Mouse (Mus musculus): ENCODE measurements around the gene Slc25a12. TPM values are rescaled to one million over a fixed set of nuclear protein-coding genes. Genes with fewer than 3 reads are reported as not detected.

The Slc25a12 gene
- polyA plus RNA-seq, 1 experiment from 2014 or later, result 32.5 TPM

- Histone ChIP-seq H3K27ac (ENCODE audit: low read length) (no peak overlapping the region), H3K36me3 (ENCODE audit: control insufficient read depth, insufficient read depth, low read length) (peaks cover 41% of the 10 kb centered on the region), H3K4me2 (ENCODE audit: low read depth, low read length) (no peak overlapping the region), H3K9ac (ENCODE audit: low read length) (no peak overlapping the region), H3K27me3 (ENCODE audit: control insufficient read depth, insufficient read depth, low read depth, low read length) (no peaks in the 10 kb centered on the region), H3K4me1 (replicated peaks; ENCODE audit: control insufficient read depth, insufficient read depth, low read length) (no peaks in the 10 kb centered on the region), H3K4me3 (ENCODE audit: low read length) (no peak overlapping the region), H3K9me3 (ENCODE audit: control insufficient read depth, low read length) (no peaks in the 10 kb centered on the region)
- ATAC-seq (ENCODE audit: low read depth), result no peak
- WGBS, result 72% methylated on average over 4 of the region's 4 CpGs
Measured at GRCm38 (mm10) chr2:71254836-71255235, 112.7 kb downstream of the Slc25a12 start.

DNA sequence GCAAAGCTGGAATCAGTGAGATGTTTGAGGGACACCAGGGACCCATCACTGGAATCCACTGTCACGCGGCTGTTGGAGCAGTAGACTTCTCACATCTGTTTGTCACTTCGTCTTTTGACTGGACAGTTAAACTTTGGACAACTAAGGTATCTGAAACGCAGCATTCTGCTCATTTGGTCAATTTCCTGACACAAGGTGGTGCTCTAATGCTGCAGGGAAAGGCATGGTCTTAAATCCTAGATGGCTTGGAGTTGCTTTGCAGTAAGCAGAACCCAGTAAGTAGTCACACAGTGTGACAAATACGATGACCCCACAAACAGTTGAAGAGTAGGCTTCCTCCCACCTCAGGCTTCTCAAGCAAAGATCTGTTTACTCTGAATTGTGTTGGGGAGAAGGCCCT lies 116.7 kb downstream of the Slc25a12 start:
- no peak overlapping the region for H3K27ac ChIP-seq (ENCODE audit: low read length)
- no peak for ATAC-seq (ENCODE audit: low read depth)
- H3K4me1 ChIP-seq (replicated peaks; ENCODE audit: control insufficient read depth, insufficient read depth, low read length), result no peaks in the 10 kb centered on the region
- H3K36me3 ChIP-seq (ENCODE audit: control insufficient read depth, insufficient read depth, low read length), result peaks cover 36% of the 10 kb centered on the region
- H3K9ac ChIP-seq (ENCODE audit: low read length), result no peak overlapping the region
- 65% methylated on average over 5 of the region's 5 CpGs for WGBS
- H3K4me3 ChIP-seq (ENCODE audit: low read length), result no peak overlapping the region
- no peaks in the 10 kb centered on the region for H3K9me3 ChIP-seq (ENCODE audit: control insufficient read depth, low read length)
- no peaks in the 10 kb centered on the region for H3K27me3 ChIP-seq (ENCODE audit: control insufficient read depth, insufficient read depth, low read depth, low read length)
- no peak overlapping the region for H3K4me2 ChIP-seq (ENCODE audit: low read depth, low read length)

GRCm38 (mm10) chr2:71248071-71248470 lies 119.5 kb downstream of the Slc25a12 start:
- no peaks in the 10 kb centered on the region for H3K4me1 ChIP-seq (replicated peaks; ENCODE audit: control insufficient read depth, insufficient read depth, low read length)
- H3K36me3 ChIP-seq (ENCODE audit: control insufficient read depth, insufficient read depth, low read length), result peaks cover 29% of the 10 kb centered on the region
- WGBS, result 70% methylated on average over 3 of the region's 3 CpGs
- H3K27me3 ChIP-seq (ENCODE audit: control insufficient read depth, insufficient read depth, low read depth, low read length), result no peaks in the 10 kb centered on the region
- H3K4me3 ChIP-seq (ENCODE audit: low read length), result no peak overlapping the region
- no peak overlapping the region for H3K27ac ChIP-seq (ENCODE audit: low read length)
- H3K9ac ChIP-seq (ENCODE audit: low read length), result no peak overlapping the region
- ATAC-seq (ENCODE audit: low read depth), result no peak
- no peak overlapping the region for H3K4me2 ChIP-seq (ENCODE audit: low read depth, low read length)
- no peaks in the 10 kb centered on the region for H3K9me3 ChIP-seq (ENCODE audit: control insufficient read depth, low read length)

- Histone ChIP-seq H3K9ac (ENCODE audit: low read length) (no peak overlapping the region), H3K4me3 (ENCODE audit: low read length) (no peak overlapping the region), H3K36me3 (ENCODE audit: control insufficient read depth, insufficient read depth, low read length) (peaks cover 18% of the 10 kb centered on the region), H3K27ac (ENCODE audit: low read length) (no peak overlapping the region), H3K9me3 (ENCODE audit: control insufficient read depth, low read length) (no peaks in the 10 kb centered on the region), H3K4me2 (ENCODE audit: low read depth, low read length) (no peak overlapping the region), H3K4me1 (replicated peaks; ENCODE audit: control insufficient read depth, insufficient read depth, low read length) (no peaks in the 10 kb centered on the region), H3K27me3 (ENCODE audit: control insufficient read depth, insufficient read depth, low read depth, low read length) (no peaks in the 10 kb centered on the region)
- 89% methylated on average over 5 of the region's 5 CpGs for WGBS
- no peak for ATAC-seq (ENCODE audit: low read depth)
Measured at GRCm38 (mm10) chr2:71246096-71246495, 121.5 kb downstream of the Slc25a12 start.

GRCm38 (mm10) chr2:71245416-71245815 lies 122.1 kb downstream of the Slc25a12 start:
- Histone ChIP-seq H3K4me1 (replicated peaks; ENCODE audit: control insufficient read depth, insufficient read depth, low read length) (no peaks in the 10 kb centered on the region), H3K27me3 (ENCODE audit: control insufficient read depth, insufficient read depth, low read depth, low read length) (no peaks in the 10 kb centered on the region), H3K9me3 (ENCODE audit: control insufficient read depth, low read length) (no peaks in the 10 kb centered on the region), H3K36me3 (ENCODE audit: control insufficient read depth, insufficient read depth, low read length) (peaks cover 17% of the 10 kb centered on the region), H3K4me3 (ENCODE audit: low read length) (no peak overlapping the region), H3K27ac (ENCODE audit: low read length) (no peak overlapping the region), H3K9ac (ENCODE audit: low read length) (no peak overlapping the region), H3K4me2 (ENCODE audit: low read depth, low read length) (no peak overlapping the region)
- WGBS, result 84% methylated on average over 3 of the region's 3 CpGs
- ATAC-seq (ENCODE audit: low read depth), result no peak

- H3K9ac ChIP-seq (ENCODE audit: low read length), result no peak overlapping the region
- no peaks in the 10 kb centered on the region for H3K9me3 ChIP-seq (ENCODE audit: control insufficient read depth, low read length)
- WGBS, result 91% methylated on average over 7 of the region's 7 CpGs
- no peak for ATAC-seq (ENCODE audit: low read depth)
- no peak overlapping the region for H3K27ac ChIP-seq (ENCODE audit: low read length)
- H3K27me3 ChIP-seq (ENCODE audit: control insufficient read depth, insufficient read depth, low read depth, low read length), result no peaks in the 10 kb centered on the region
- peaks cover 15% of the 10 kb centered on the region for H3K36me3 ChIP-seq (ENCODE audit: control insufficient read depth, insufficient read depth, low read length)
- H3K4me1 ChIP-seq (replicated peaks; ENCODE audit: control insufficient read depth, insufficient read depth, low read length), result no peaks in the 10 kb centered on the region
- H3K4me3 ChIP-seq (ENCODE audit: low read length), result no peak overlapping the region
- no peak overlapping the region for H3K4me2 ChIP-seq (ENCODE audit: low read depth, low read length)
Measured at GRCm38 (mm10) chr2:71244807-71245206, 122.7 kb downstream of the Slc25a12 start.

DNA sequence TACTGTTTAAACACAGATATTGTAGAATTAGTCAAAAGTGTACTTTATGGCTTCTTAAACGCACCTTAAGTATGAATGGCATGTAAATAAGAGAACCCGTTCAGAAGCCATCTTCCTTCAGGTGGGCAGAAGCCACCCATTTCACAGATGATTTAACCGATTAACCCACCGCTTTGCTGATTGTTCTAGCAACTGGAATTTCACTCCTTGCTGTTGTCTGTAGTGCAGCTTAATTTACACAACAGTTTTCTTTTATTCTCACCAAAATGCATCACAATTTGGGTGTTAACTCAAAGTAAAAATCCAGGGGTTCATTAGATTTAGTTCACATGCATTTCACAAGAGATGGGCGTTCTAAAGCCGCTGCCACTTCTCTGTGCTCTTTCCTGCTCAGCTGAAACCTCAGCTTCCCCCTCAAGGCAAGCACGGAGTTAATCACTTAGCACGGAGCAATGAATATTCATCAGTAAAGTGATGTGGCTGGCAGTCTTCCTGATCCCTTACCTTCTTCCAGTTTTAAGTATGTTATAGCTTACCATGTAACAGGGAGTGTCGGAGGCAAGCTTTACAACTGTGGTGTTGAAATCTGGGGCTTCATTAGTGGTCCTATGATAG lies 124.4 kb downstream of the Slc25a12 start:
- Histone ChIP-seq H3K9me3 (ENCODE audit: control insufficient read depth, low read length) (no peaks in the 10 kb centered on the region), H3K4me2 (ENCODE audit: low read depth, low read length) (no peak overlapping the region), H3K4me3 (ENCODE audit: low read length) (no peak overlapping the region), H3K27me3 (ENCODE audit: control insufficient read depth, insufficient read depth, low read depth, low read length) (no peaks in the 10 kb centered on the region), H3K9ac (ENCODE audit: low read length) (no peak overlapping the region), H3K27ac (ENCODE audit: low read length) (no peak overlapping the region), H3K36me3 (ENCODE audit: control insufficient read depth, insufficient read depth, low read length) (peaks cover 7% of the 10 kb centered on the region; the same call in 1 of the 2 replicates), H3K4me1 (replicated peaks; ENCODE audit: control insufficient read depth, insufficient read depth, low read length) (no peaks in the 10 kb centered on the region)
- WGBS, result 80% methylated on average over 9 of the region's 9 CpGs
- ATAC-seq (ENCODE audit: low read depth), result no peak

GRCm38 (mm10) chr2:71242180-71242579 lies 125.4 kb downstream of the Slc25a12 start:
- H3K9ac ChIP-seq (ENCODE audit: low read length), result no peak overlapping the region
- H3K4me3 ChIP-seq (ENCODE audit: low read length), result no peak overlapping the region
- H3K27me3 ChIP-seq (ENCODE audit: control insufficient read depth, insufficient read depth, low read depth, low read length), result no peaks in the 10 kb centered on the region
- H3K4me1 ChIP-seq (replicated peaks; ENCODE audit: control insufficient read depth, insufficient read depth, low read length), result no peaks in the 10 kb centered on the region
- ATAC-seq (ENCODE audit: low read depth), result no peak
- 80% methylated on average over 3 of the region's 3 CpGs for WGBS
- H3K36me3 ChIP-seq (ENCODE audit: control insufficient read depth, insufficient read depth, low read length), result peaks cover 9% of the 10 kb centered on the region
- no peak overlapping the region for H3K27ac ChIP-seq (ENCODE audit: low read length)
- H3K4me2 ChIP-seq (ENCODE audit: low read depth, low read length), result no peak overlapping the region
- H3K9me3 ChIP-seq (ENCODE audit: control insufficient read depth, low read length), result no peaks in the 10 kb centered on the region

DNA sequence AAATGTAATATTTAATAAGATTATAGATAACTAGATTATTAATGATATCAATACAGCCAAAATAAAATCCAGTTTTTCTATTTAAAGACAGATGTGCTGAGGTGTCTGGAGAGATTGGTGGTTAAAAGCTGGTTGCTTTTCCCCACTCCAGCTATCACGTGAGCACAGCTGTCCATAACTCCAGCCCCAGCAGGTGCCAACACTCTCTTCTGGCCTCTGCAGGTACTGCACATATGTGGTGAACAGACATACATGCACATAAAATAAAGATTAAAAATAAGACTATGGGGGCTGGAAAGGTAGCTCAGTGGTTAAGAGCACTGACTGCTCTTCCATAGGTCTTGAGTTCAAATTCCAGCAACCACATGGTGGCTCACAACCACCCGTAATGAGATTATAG lies 126.0 kb downstream of the Slc25a12 start:
- H3K4me3 ChIP-seq (ENCODE audit: low read length), result no peak overlapping the region
- no peak for ATAC-seq (ENCODE audit: low read depth)
- no peak overlapping the region for H3K4me2 ChIP-seq (ENCODE audit: low read depth, low read length)
- no peaks in the 10 kb centered on the region for H3K9me3 ChIP-seq (ENCODE audit: control insufficient read depth, low read length)
- H3K36me3 ChIP-seq (ENCODE audit: control insufficient read depth, insufficient read depth, low read length), result peaks cover 9% of the 10 kb centered on the region
- 90% methylated on average over 2 of the region's 2 CpGs for WGBS
- no peaks in the 10 kb centered on the region for H3K4me1 ChIP-seq (replicated peaks; ENCODE audit: control insufficient read depth, insufficient read depth, low read length)
- no peak overlapping the region for H3K9ac ChIP-seq (ENCODE audit: low read length)
- H3K27ac ChIP-seq (ENCODE audit: low read length), result no peak overlapping the region
- H3K27me3 ChIP-seq (ENCODE audit: control insufficient read depth, insufficient read depth, low read depth, low read length), result no peaks in the 10 kb centered on the region

DNA sequence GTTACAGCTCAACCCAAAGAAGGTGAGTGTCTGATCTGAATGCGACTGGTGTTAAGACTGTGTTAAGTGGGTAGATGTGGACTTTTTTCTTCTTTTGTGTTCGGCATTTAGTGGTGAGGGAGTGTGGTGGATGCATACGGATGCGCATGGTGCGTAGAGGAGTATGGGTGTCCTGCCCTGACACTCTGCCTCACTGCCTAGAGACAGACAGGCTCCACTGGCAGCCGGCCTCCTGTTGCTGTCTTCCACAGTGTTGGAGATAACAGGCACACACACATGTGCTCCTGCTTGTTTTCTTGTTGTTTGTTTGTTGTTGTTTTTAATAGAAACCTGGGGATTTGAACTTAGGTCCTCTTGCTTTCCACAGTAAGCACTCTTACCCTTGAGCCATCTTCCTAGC lies 131.5 kb downstream of the Slc25a12 start:
- Histone ChIP-seq H3K9ac (ENCODE audit: low read length) (no peak overlapping the region), H3K9me3 (ENCODE audit: control insufficient read depth, low read length) (no peaks in the 10 kb centered on the region), H3K36me3 (ENCODE audit: control insufficient read depth, insufficient read depth, low read length) (peaks cover 2% of the 10 kb centered on the region; the same call in 1 of the 2 replicates), H3K27ac (ENCODE audit: low read length) (no peak overlapping the region), H3K4me3 (ENCODE audit: low read length) (no peak overlapping the region), H3K27me3 (ENCODE audit: control insufficient read depth, insufficient read depth, low read depth, low read length) (no peaks in the 10 kb centered on the region), H3K4me2 (ENCODE audit: low read depth, low read length) (no peak overlapping the region), H3K4me1 (replicated peaks; ENCODE audit: control insufficient read depth, insufficient read depth, low read length) (no peaks in the 10 kb centered on the region)
- ATAC-seq (ENCODE audit: low read depth), result no peak
- WGBS, result 94% methylated on average over 6 of the region's 6 CpGs
